Mouse (Mus musculus): Measurements from ENCODE around the gene C8g. TPM values are rescaled to one million over a fixed set of nuclear protein-coding genes. Genes with fewer than 3 reads are reported as not detected.

Gene C8g
- not detected for total RNA-seq (2023)

DNA sequence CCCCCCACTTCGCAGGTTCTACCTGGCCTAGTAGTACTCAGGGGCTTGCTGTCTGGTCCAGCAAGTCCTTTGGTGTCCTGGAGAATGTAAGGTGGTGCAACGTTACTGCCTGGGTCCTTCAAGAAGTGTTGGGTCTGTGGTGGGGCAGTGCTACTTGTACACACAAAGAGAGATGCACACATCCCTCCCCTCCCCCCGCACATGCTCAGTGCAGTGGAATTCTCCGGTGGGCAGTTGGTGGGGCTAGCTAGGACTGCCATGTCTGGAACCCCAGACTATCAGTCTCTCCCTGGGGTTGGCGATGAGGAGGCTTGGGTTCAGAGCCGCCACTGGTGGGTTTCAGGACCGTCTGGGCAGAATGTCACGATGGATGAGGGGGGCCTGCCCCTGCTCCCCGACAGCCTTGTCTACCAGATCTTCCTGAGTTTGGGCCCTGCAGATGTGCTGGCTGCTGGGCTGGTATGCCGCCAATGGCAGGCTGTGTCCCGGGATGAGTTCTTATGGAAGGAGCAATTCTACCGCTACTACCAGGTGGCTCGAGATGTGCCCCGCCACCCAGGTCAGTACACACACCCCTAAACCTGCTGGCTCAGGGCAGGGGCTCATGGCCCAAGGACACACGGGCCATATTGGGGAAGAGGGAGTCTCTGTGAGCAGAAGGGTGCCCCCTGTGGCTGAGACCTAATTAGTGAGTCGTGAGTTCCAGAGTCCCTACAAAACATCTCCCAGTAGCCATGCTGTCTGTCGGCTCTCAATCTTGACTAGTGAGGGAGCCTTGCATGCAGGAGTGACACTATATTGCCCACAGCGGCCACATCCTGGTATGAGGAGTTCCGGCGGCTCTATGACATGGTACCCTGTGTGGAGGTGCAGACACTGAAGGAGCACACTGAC lies at the start of gene C8g:
C8g (minus strand) TSS at position 127 of the 894 bp plus-strand sequence.

GRCm38 (mm10) chr2:25546811-25547491 lies 45.4 kb upstream of the C8g start, which contains the start of gene Traf2:
Gene Traf2, minus strand, starts transcription at chr2:25546940.

DNA sequence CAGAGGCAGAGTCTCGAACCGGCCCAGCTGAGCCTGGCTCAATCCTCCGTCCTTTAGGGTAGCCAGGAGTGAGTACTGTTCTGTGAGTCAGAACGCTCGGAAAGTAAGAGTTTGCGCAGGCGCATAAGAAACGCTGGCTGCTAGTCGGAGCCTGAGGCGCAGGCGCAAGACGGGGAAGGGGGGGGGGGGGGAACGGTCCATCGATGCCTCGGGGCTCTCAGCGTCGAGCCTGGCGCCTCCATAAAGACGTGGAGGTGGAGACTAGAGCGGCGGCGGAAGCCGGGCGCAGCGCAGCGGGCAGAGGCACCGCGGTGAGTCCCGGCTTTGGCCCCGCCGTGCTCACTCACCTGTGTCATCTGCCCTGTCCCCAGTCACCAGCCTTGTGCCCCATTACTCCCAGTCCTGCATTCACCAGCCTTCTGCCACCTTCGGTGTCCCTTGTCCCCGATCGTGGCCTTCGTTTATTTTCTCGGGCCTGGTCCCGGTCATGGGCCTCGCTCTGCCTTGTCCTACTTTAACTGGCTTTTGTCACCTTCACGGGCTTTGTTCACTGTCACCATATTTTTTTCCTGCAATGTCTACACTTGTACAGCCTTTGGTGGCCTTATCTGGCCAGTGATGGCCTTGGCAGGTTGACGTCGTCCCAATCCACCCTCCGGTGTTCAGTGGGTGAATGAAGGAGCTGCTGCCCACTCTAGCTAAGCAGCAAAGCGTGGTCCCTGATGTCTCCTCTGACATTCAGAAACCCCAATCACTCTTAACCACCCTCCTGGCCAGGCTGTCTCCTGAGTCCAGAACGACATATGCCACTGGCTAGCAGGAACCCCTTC lies 728 bp downstream of the C8g start, which contains the start of gene Fbxw5:
Fbxw5 (plus strand) TSS at position 175 of the 830 bp plus-strand sequence.

GRCm38 (mm10) chr2:25493476-25493961 lies 8.0 kb downstream of the C8g start, which contains the start of gene Lcn12:
Gene Lcn12, minus strand, starts transcription at chr2:25493911.

GRCm38 (mm10) chr2:25469969-25470368 lies 31.6 kb downstream of the C8g start, which contains the start of gene Ptgds:
Gene Ptgds, minus strand, starts transcription at chr2:25470046.

GRCm38 (mm10) chr2:25460551-25461309 lies 40.8 kb downstream of the C8g start, which contains the start of gene Paxx:
Gene Paxx, minus strand, starts transcription at chr2:25461094.

GRCm38 (mm10) chr2:25456205-25456953 lies 45.1 kb downstream of the C8g start, which contains the start of gene Clic3:
Gene Clic3, plus strand, starts transcription at chr2:25456838.

Other genes with a start within 250 kb of the C8g start
- gene Tmem203, start 246.3 kb downstream of the C8g start, total RNA-seq (2023), result 20.6 TPM
- 20.0 TPM for gene Tprn, start 239.1 kb downstream of the C8g start, total RNA-seq (2023)
- gene Ssna1, start 229.3 kb downstream of the C8g start, total RNA-seq (2023), result 39.1 TPM
- 92.6 TPM for gene Anapc2, start 229.2 kb downstream of the C8g start, total RNA-seq (2023)
- gene Tmem210, start 213.6 kb downstream of the C8g start, total RNA-seq (2023), result not detected
- not detected for gene Lrrc26, start 211.8 kb downstream of the C8g start, total RNA-seq (2023)
- not detected for gene Grin1, start 182.5 kb downstream of the C8g start, total RNA-seq (2023)
- 34.4 TPM for gene Man1b1, start 169.4 kb downstream of the C8g start, total RNA-seq (2023)
- gene Dpp7, start 145.4 kb downstream of the C8g start, total RNA-seq (2023), result 13.0 TPM
- gene Uap1l1, start 136.0 kb downstream of the C8g start, total RNA-seq (2023), result 12.6 TPM
- gene Sapcd2, start 129.4 kb downstream of the C8g start, total RNA-seq (2023), result not detected
- gene Entpd2, start 105.8 kb downstream of the C8g start, total RNA-seq (2023), result not detected
- 2.3 TPM for gene Npdc1, start 102.4 kb downstream of the C8g start, total RNA-seq (2023)
- 0.52 TPM for gene Fut7, start 78.5 kb downstream of the C8g start, total RNA-seq (2023)
- 80.3 TPM for gene Abca2, start 73.0 kb downstream of the C8g start, total RNA-seq (2023)
- not detected for gene Clic3, start 44.9 kb downstream of the C8g start, total RNA-seq (2023)
- 83.0 TPM for gene Paxx, start 40.6 kb downstream of the C8g start, total RNA-seq (2023)
- not detected for gene Ptgds, start 31.7 kb downstream of the C8g start, total RNA-seq (2023)
- gene Lcn12, start 7.8 kb downstream of the C8g start, total RNA-seq (2023), result not detected
- 60.4 TPM for gene Fbxw5, start 969 bp downstream of the C8g start, total RNA-seq (2023)
- 40.5 TPM for gene Traf2, start 45.2 kb upstream of the C8g start, total RNA-seq (2023)
- 100 TPM for gene Edf1, start 56.1 kb upstream of the C8g start, total RNA-seq (2023)
- 2.0 TPM for gene Mamdc4, start 73.1 kb upstream of the C8g start, total RNA-seq (2023)
- 18.9 TPM for gene Phpt1, start 73.5 kb upstream of the C8g start, total RNA-seq (2023)
- 0.70 TPM for gene Ajm1, start 80.0 kb upstream of the C8g start, total RNA-seq (2023)
- gene Rabl6, start 106.8 kb upstream of the C8g start, total RNA-seq (2023), result 115 TPM
- gene Ccdc183, start 116.0 kb upstream of the C8g start, total RNA-seq (2023), result not detected
- gene Tmem141, start 120.3 kb upstream of the C8g start, total RNA-seq (2023), result 0.80 TPM
- 2.1 TPM for gene Fcna, start 126.3 kb upstream of the C8g start, total RNA-seq (2023)
- not detected for gene Lcn8, start 151.4 kb upstream of the C8g start, total RNA-seq (2023)
- not detected for gene Lcn5, start 156.2 kb upstream of the C8g start, total RNA-seq (2023)
- not detected for gene Lcn6, start 175.1 kb upstream of the C8g start, total RNA-seq (2023)
- not detected for gene Lcn10, start 181.0 kb upstream of the C8g start, total RNA-seq (2023)
- not detected for gene Obp2a, start 198.3 kb upstream of the C8g start, total RNA-seq (2023)
- 16.7 TPM for gene Bmyc, start 205.0 kb upstream of the C8g start, total RNA-seq (2023)
- not detected for gene Obp2b, start 235.3 kb upstream of the C8g start, total RNA-seq (2023)

All from CD8-positive naive resting alpha-beta T cell, adult 57 days (primary cell).